Mouse (Mus musculus): Measurements from ENCODE around the gene Acadl. TPM values are rescaled to one million over a fixed set of nuclear protein-coding genes. Genes with fewer than 3 reads are reported as not detected.

The Acadl gene
- polyA plus RNA-seq, 1 experiment from 2014 or later, result 58.0 TPM

DNA sequence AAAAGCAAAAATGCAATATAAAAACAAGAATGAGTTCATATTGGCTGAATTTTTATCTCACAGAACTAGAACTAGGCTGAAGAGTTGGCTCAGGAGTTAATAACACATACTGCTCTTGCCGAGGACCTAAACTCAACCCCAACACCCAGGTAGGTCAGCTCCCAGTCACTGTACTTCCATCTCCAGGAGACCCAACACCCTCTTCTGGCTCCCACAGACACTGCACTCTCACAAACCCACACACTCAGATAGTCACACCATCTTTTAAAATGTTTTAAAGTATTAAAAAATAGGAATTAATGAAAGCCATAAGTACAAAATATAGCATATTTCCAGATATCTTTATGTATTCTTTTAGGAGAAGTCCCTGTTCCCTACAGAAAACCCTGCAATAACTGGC lies 49.9 kb downstream of the Acadl start:
- WGBS, result 85% methylated on average over 1 of the region's 1 CpGs
- no peaks in the 10 kb centered on the region for H3K36me3 ChIP-seq

DNA sequence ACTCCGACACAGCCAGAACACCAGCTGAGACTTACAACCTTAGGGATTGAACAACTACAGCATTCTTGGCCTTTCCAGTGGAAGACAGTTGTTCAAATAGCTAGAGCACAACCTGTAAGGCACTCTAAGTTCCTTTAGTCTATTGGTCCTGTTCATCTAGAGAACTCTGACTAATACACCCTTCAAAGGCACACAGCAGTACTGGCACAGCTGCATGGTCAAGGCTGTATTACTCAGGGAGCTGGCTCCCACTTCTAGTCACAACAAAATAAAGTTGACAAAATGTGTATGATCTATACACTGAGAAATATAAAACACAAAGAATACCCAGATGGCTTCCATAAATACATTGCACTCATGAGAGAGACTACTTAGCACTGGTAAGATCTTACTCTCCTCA lies 56.3 kb downstream of the Acadl start:
- WGBS, result 87% methylated on average over 1 of the region's 1 CpGs
- no peaks in the 10 kb centered on the region for H3K4me1 ChIP-seq (replicated peaks)
- no peaks in the 10 kb centered on the region for H3K36me3 ChIP-seq
- no peak overlapping the region for H3K9ac ChIP-seq
- no peak overlapping the region for H3K4me3 ChIP-seq
- no peak overlapping the region for H3K27ac ChIP-seq (replicated peaks)
- no peak for ATAC-seq (ENCODE audit: low FRiP score, low read depth)
- H3K9me3 ChIP-seq, result no peaks in the 10 kb centered on the region
- H3K27me3 ChIP-seq, result no peaks in the 10 kb centered on the region
- H3K4me2 ChIP-seq, result no peak overlapping the region

More for the DNA sequence above, 49.9 kb downstream of the Acadl start:
- Histone ChIP-seq H3K9me3 (no peaks in the 10 kb centered on the region), H3K9ac (no peak overlapping the region), H3K27ac (replicated peaks) (no peak overlapping the region), H3K27me3 (no peaks in the 10 kb centered on the region), H3K4me1 (replicated peaks) (peaks cover 17% of the 10 kb centered on the region), H3K4me2 (no peak overlapping the region), H3K4me3 (no peak overlapping the region)
- no peak for ATAC-seq (ENCODE audit: low FRiP score, low read depth)

DNA sequence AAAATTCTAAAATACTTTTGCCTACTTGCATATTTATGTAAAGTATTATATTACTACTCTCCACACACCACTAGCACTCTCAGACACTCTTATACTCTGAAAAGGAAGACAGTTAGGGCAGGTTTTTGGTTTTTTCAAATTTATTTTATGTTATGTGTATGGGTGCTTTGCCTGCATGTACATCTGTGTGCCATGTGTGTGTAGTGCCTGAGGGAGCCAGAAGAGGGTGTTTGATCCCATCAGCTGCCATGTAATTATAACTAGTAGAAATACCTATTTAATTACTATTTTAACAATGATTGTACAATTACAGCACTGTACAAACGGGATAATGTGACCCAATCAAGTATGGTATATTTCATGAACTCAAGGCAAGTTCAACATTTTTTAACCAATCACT lies 57.7 kb downstream of the Acadl start:
- ATAC-seq (ENCODE audit: low FRiP score, low read depth), result no peak
- H3K4me2 ChIP-seq, result no peak overlapping the region
- no peak overlapping the region for H3K9ac ChIP-seq
- H3K4me1 ChIP-seq (replicated peaks), result no peaks in the 10 kb centered on the region
- H3K27me3 ChIP-seq, result no peaks in the 10 kb centered on the region
- no peak overlapping the region for H3K4me3 ChIP-seq
- no peaks in the 10 kb centered on the region for H3K9me3 ChIP-seq
- H3K36me3 ChIP-seq, result peaks cover 7% of the 10 kb centered on the region
- 92% methylated on average over 1 of the region's 1 CpGs for WGBS
- H3K27ac ChIP-seq (replicated peaks), result no peak overlapping the region

DNA sequence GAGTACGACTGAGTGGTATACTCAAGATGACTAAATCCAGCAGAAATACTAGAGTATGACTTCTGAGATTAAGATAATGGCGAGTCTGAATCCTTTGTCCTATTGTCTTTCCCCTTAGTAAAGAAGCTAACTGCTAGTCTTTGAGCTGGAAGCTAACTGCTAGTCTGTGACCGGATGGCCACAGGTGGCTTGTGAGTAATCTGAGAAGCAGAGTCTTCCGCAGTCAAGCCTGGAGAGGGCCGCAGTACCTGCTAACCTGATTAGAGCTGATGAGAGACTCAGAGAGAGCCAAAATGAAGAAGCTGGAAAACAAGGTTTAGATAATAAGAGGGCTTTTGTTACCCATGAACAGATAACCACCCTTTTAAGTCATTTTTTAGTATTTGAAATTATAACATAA lies 58.4 kb downstream of the Acadl start:
- H3K27me3 ChIP-seq, result no peaks in the 10 kb centered on the region
- WGBS, result 70% methylated on average over 5 of the region's 5 CpGs
- no peak overlapping the region for H3K4me3 ChIP-seq
- no peak overlapping the region for H3K9ac ChIP-seq
- peaks cover 12% of the 10 kb centered on the region for H3K36me3 ChIP-seq
- H3K27ac ChIP-seq (replicated peaks), result no peak overlapping the region
- no peaks in the 10 kb centered on the region for H3K9me3 ChIP-seq
- no peak for ATAC-seq (ENCODE audit: low FRiP score, low read depth)
- H3K4me2 ChIP-seq, result no peak overlapping the region
- H3K4me1 ChIP-seq (replicated peaks), result no peaks in the 10 kb centered on the region

DNA sequence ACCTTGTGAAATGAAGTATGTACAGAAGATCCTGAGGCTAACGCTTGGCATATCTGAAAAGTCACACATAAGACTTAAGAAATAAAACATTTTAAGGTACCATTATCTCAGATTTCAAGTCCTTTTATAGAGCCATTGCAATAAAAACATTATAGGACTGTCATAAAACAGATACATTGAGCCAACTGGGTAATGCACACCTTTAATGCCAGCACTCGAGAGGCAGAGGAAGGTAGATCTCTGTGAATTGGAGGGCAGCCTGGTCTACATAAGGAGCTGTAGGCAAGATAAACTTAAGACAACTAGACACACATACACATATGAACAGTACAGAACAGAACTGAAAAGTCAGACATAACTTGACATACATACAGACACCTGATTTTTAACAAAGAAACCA lies 65.1 kb downstream of the Acadl start:
- Histone ChIP-seq H3K36me3 (peaks cover 15% of the 10 kb centered on the region), H3K9me3 (no peaks in the 10 kb centered on the region), H3K27me3 (no peaks in the 10 kb centered on the region), H3K9ac (no peak overlapping the region), H3K4me1 (replicated peaks) (no peaks in the 10 kb centered on the region), H3K27ac (replicated peaks) (no peak overlapping the region), H3K4me2 (no peak overlapping the region), H3K4me3 (no peak overlapping the region)
- no peak for ATAC-seq (ENCODE audit: low FRiP score, low read depth)
- over 99% methylated on average over 2 of the region's 2 CpGs for WGBS

DNA sequence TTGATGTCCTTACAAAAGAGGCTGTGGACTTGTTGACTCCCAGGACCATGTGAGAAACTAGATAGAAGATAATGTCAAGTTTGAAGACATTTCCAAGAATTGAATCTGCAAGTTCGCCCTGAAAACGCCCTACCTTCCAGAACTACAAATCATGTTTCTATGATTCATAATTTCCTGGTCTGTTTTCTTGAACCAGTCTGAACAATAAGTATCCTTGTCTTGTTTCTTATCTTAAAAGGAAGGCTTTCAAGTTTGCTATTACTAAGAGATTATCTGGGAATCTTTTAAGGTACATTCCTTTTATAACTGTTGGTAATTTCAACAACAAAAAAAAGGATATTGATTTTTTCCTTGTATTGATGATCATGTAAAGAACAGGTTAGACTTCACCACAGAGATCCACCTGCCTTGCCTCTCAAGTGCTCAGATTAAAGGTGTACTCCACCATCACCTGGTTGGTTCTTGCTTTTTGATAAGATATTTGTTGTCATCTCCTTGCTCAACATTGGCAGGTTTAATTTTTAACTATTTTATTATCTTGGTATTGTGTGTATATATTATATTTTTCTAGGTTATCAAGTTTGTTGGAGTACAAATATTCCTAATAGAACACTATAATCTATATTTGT lies 70.1 kb downstream of the Acadl start:
- no peak overlapping the region for H3K9ac ChIP-seq
- no peak overlapping the region for H3K4me2 ChIP-seq
- H3K4me3 ChIP-seq, result no peak overlapping the region
- no peak overlapping the region for H3K27ac ChIP-seq (replicated peaks)
- no peaks in the 10 kb centered on the region for H3K27me3 ChIP-seq
- 90% methylated on average over 2 of the region's 2 CpGs for WGBS
- H3K36me3 ChIP-seq, result no peaks in the 10 kb centered on the region
- no peaks in the 10 kb centered on the region for H3K4me1 ChIP-seq (replicated peaks)
- H3K9me3 ChIP-seq, result no peaks in the 10 kb centered on the region
- ATAC-seq (ENCODE audit: low FRiP score, low read depth), result no peak

DNA sequence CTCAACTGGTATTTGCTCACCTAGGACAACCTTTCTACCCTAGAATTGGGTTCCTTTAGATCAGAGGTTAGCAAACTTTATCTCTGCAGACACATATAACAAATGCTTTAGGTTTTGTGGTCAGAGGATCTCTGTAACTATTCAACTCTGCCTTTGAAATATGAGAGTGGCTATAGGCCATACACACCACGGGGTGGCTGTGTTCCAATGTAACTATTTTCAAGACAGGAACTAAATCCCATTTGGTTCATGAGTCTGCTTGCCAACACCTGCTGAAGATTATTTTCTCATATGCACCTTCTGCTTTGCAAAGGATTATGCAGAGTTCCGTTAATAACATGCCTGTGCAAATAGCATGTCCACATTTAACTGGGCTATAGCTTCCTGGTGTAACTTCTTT lies 80.8 kb downstream of the Acadl start:
- no peak overlapping the region for H3K27ac ChIP-seq (replicated peaks)
- whole genome bisulfite sequencing, result 73% methylated on average over 2 of the region's 2 CpGs
- H3K4me3 ChIP-seq, result no peak overlapping the region
- no peaks in the 10 kb centered on the region for H3K36me3 ChIP-seq
- no peaks in the 10 kb centered on the region for H3K4me1 ChIP-seq (replicated peaks)
- H3K9me3 ChIP-seq, result no peaks in the 10 kb centered on the region
- H3K4me2 ChIP-seq, result no peak overlapping the region
- H3K9ac ChIP-seq, result no peak overlapping the region
- ATAC-seq (ENCODE audit: low FRiP score, low read depth), result no peak
- no peaks in the 10 kb centered on the region for H3K27me3 ChIP-seq

DNA sequence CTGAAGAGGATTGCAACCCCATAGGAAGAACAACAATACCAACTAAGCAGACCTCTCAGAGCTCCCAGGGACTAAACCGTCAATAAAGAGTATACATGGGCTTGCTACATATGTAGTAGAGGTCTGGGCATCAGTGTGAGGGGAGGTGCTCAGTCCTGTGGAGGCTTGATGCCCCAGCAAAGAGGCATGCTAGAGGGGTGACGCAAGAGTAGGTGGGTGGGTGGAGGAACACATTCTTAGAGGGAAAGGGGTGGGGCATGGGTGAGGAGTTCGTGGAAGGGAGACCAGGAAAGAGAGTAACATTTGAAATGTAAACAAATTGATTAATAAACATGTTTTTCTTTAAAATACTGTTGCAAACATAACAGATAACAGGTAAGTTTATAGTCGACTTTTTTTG lies 82.0 kb downstream of the Acadl start:
- Histone ChIP-seq H3K4me3 (no peak overlapping the region), H3K4me1 (replicated peaks) (no peaks in the 10 kb centered on the region), H3K27ac (replicated peaks) (no peak overlapping the region), H3K4me2 (no peak overlapping the region), H3K9me3 (no peaks in the 10 kb centered on the region), H3K27me3 (no peaks in the 10 kb centered on the region), H3K9ac (no peak overlapping the region), H3K36me3 (no peaks in the 10 kb centered on the region)
- 84% methylated on average over 4 of the region's 4 CpGs for WGBS
- ATAC-seq (ENCODE audit: low FRiP score, low read depth), result no peak

Other genes starting within 250 kb of the Acadl start
- gene Rpe, start 162.4 kb downstream of the Acadl start, polyA plus RNA-seq (2015; fragmentation: Nextera tagmentation; extraction: Ambion mirVana), result 37.4 and 38.0 TPM in 2 replicates
- 12.5 and 15.2 TPM in 2 replicates for gene Kansl1l, start 45.7 kb downstream of the Acadl start, polyA plus RNA-seq (2015; fragmentation: Nextera tagmentation; extraction: Ambion mirVana)
- gene Myl1, start 82.1 kb upstream of the Acadl start, polyA plus RNA-seq (2015; fragmentation: Nextera tagmentation; extraction: Ambion mirVana), result 2.4 and 4.0 TPM in 2 replicates
- 172 and 186 TPM in 2 replicates for gene Lancl1, start 175.6 kb upstream of the Acadl start, polyA plus RNA-seq (2015; fragmentation: Nextera tagmentation; extraction: Ambion mirVana)

Measured in hindbrain, embryonic 15.5 days (tissue).